Comparison of ENCODE assay signal across 12 mouse cellular contexts in the genomic region with DNA sequence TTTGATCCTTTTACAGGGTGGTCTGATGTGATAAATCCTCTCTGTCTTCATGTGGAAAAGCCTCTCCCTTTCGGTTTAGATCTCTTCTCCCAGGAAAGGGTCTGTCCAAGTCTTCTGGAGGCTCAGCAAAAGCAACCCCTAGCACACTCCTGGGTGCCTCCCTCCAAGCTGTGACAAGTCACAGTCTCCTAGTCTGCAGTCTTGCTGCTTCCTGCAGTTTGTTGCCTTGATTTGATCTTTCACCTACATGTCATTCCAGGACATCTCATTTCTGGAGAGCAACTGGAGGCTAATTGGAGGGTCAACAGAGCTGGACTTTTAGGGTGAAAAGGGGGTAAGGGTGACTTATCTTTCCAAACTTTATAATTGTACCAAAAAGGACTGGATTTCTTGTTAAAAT. TPM values are rescaled to one million over a fixed set of nuclear protein-coding genes. Genes with fewer than 3 reads are reported as not detected.
DNase-seq lines count a peak whose midpoint lies in the region; ATAC-seq lines count a peak whose summit lies in the region.
"Had no signal": no experiment of that assay in that cellular context is flagged by ENCODE, and none has a peak within 500 bp of the region (broad histone marks: within the 10 kb centered on the region; RNA-seq: fewer than 3 reads in every experiment).

No protein-coding gene starts in this region.

- DNase-seq in heart, postnatal 36 days: no peak
- peak; percentile 37 for DNase-seq in 3T3-L1 (ENCODE audit: low read depth, low spot score)
- DNase-seq in limb, embryonic 10.5 days (ENCODE audit: low spot score): no peak
- DNase-seq in urinary bladder, postnatal 10 days (ENCODE audit: low spot score): no peak
- DNase-seq: forebrain, postnatal 0 days had no signal

- H3K27me3 ChIP-seq in heart, embryonic 15.5 days: no peaks in the 10 kb centered on the region
- no peaks in the 10 kb centered on the region for H3K27me3 ChIP-seq in embryonic facial prominence, embryonic 12.5 days
- no peaks in the 10 kb centered on the region for H3K27me3 ChIP-seq in limb, embryonic 10.5 days (ENCODE audit: low read depth, poor library complexity, severe bottlenecking)
- H3K27me3 ChIP-seq in forebrain, embryonic 13.5 days: no peaks in the 10 kb centered on the region
- H3K27me3 ChIP-seq: neural tube, embryonic 13.5 days had no signal

- H3K27ac ChIP-seq in heart, embryonic 15.5 days: peak overlapping the region; percentile 11; the same call in 1 of the 2 replicates
- H3K27ac ChIP-seq in embryonic facial prominence, embryonic 12.5 days: peak overlapping the region; percentile 65; the same call in 1 of the 2 replicates
- H3K27ac ChIP-seq in limb, embryonic 10.5 days: peak overlapping the region; percentile 71
- no peak overlapping the region for H3K27ac ChIP-seq in forebrain, embryonic 13.5 days
- H3K27ac ChIP-seq: midbrain, embryonic 10.5 days; neural tube, embryonic 13.5 days had no signal

- H3K4me2 ChIP-seq in heart, embryonic 15.5 days: no peak overlapping the region
- no peak overlapping the region for H3K4me2 ChIP-seq in embryonic facial prominence, embryonic 12.5 days (replicated peaks)
- no peak overlapping the region for H3K4me2 ChIP-seq in forebrain, embryonic 13.5 days
- H3K4me2 ChIP-seq: neural tube, embryonic 13.5 days had no signal

- H3K4me3 ChIP-seq in heart, embryonic 15.5 days: no peak overlapping the region
- H3K4me3 ChIP-seq in embryonic facial prominence, embryonic 12.5 days: no peak overlapping the region
- H3K4me3 ChIP-seq in limb, embryonic 10.5 days: no peak overlapping the region
- no peak overlapping the region for H3K4me3 ChIP-seq in forebrain, embryonic 13.5 days
- H3K4me3 ChIP-seq: midbrain, embryonic 10.5 days; neural tube, embryonic 13.5 days had no signal

- H3K4me1 ChIP-seq in heart, embryonic 15.5 days (replicated peaks): peaks cover 18% of the 10 kb centered on the region
- peaks cover 21% of the 10 kb centered on the region for H3K4me1 ChIP-seq in embryonic facial prominence, embryonic 12.5 days
- peaks cover 33% of the 10 kb centered on the region for H3K4me1 ChIP-seq in limb, embryonic 10.5 days
- no peaks in the 10 kb centered on the region for H3K4me1 ChIP-seq in forebrain, embryonic 13.5 days
- H3K4me1 ChIP-seq: midbrain, embryonic 10.5 days; neural tube, embryonic 13.5 days had no signal

- no peak for ATAC-seq in heart, embryonic 15.5 days (replicated peaks; ENCODE audit: insufficient number of reproducible peaks, insufficient read depth, low FRiP score, low read depth)
- ATAC-seq in embryonic facial prominence, embryonic 12.5 days (ENCODE audit: insufficient number of reproducible peaks, insufficient read depth, low FRiP score, low TSS enrichment): no peak
- no peak for ATAC-seq in megakaryocyte-erythroid progenitor cell, adult 5-6 weeks (replicated peaks; ENCODE audit: low FRiP score, low TSS enrichment, poor library complexity, severe bottlenecking)
- no peak for ATAC-seq in forebrain, embryonic 13.5 days
- ATAC-seq: forebrain, postnatal 0 days had no signal

- WGBS in heart, embryonic 15.5 days: 10% methylated on average over 1 of the region's 1 CpGs
- 42% methylated on average over 1 of the region's 1 CpGs for WGBS in embryonic facial prominence, embryonic 12.5 days
- 27% methylated on average over 1 of the region's 1 CpGs for WGBS in limb, embryonic 10.5 days
- WGBS in forebrain, embryonic 13.5 days: 78% methylated on average over 1 of the region's 1 CpGs

- no peaks in the 10 kb centered on the region for H3K36me3 ChIP-seq in heart, embryonic 15.5 days
- H3K36me3 ChIP-seq in embryonic facial prominence, embryonic 12.5 days: no peaks in the 10 kb centered on the region
- H3K36me3 ChIP-seq in limb, embryonic 10.5 days: no peaks in the 10 kb centered on the region
- no peaks in the 10 kb centered on the region for H3K36me3 ChIP-seq in forebrain, embryonic 13.5 days (ENCODE audit: poor library complexity, severe bottlenecking)
- H3K36me3 ChIP-seq: midbrain, embryonic 10.5 days; neural tube, embryonic 13.5 days had no signal

- no peaks in the 10 kb centered on the region for H3K9me3 ChIP-seq in heart, embryonic 15.5 days (replicated peaks)
- H3K9me3 ChIP-seq in embryonic facial prominence, embryonic 12.5 days: no peaks in the 10 kb centered on the region
- H3K9me3 ChIP-seq in limb, embryonic 10.5 days (replicated peaks): no peaks in the 10 kb centered on the region
- no peaks in the 10 kb centered on the region for H3K9me3 ChIP-seq in forebrain, embryonic 13.5 days (replicated peaks)
- H3K9me3 ChIP-seq: midbrain, embryonic 10.5 days; neural tube, embryonic 13.5 days had no signal

- intact Hi-C loops in heart, postnatal 36 days (cut with DNase I): loop anchor here (5.0 kb wide), 1 partner anchor 62 kb away; a partner anchor contains a TSS

- H3K9ac ChIP-seq in heart, embryonic 15.5 days: no peak overlapping the region
- no peak overlapping the region for H3K9ac ChIP-seq in embryonic facial prominence, embryonic 12.5 days
- no peak overlapping the region for H3K9ac ChIP-seq in forebrain, embryonic 13.5 days
- H3K9ac ChIP-seq: forebrain, postnatal 0 days; neural tube, embryonic 13.5 days had no signal

RNA-seq across cellular contexts. Expression of a gene that starts 24.8 kb away (rescaled TPM):
- polyA plus RNA-seq in heart, embryonic 15.5 days (2015; fragmentation: Nextera tagmentation; extraction: Ambion mirVana): not detected in 2 replicates
- total RNA-seq in heart, postnatal 36 days (2021): not detected
- polyA plus RNA-seq in embryonic facial prominence, embryonic 12.5 days (2016; fragmentation: Nextera tagmentation; extraction: Ambion mirVana): not detected in 2 replicates
- polyA plus RNA-seq in limb, embryonic 10.5 days (2016; fragmentation: Nextera tagmentation; extraction: Ambion mirVana): not detected in 2 replicates
- not detected in 2 replicates for total RNA-seq in megakaryocyte-erythroid progenitor cell, adult 5-6 weeks (2014; fragmentation: Nextera tagmentation)
- total RNA-seq in megakaryocyte-erythroid progenitor cell, adult 5-6 weeks (2017): not detected in 2 replicates
- not detected in 2 replicates for polyA plus RNA-seq in forebrain, embryonic 13.5 days (2015; fragmentation: Nextera tagmentation; extraction: Ambion mirVana)
- total RNA-seq: forebrain, postnatal 0 days; granulocyte monocyte progenitor cell, adult 5-6 weeks had no signal
- polyA plus RNA-seq: forebrain, postnatal 0 days; midbrain, embryonic 10.5 days; neural tube, embryonic 13.5 days had no signal
